Mouse (Mus musculus): ENCODE data around the gene Pfn1.

Pfn1 gene

DNA sequence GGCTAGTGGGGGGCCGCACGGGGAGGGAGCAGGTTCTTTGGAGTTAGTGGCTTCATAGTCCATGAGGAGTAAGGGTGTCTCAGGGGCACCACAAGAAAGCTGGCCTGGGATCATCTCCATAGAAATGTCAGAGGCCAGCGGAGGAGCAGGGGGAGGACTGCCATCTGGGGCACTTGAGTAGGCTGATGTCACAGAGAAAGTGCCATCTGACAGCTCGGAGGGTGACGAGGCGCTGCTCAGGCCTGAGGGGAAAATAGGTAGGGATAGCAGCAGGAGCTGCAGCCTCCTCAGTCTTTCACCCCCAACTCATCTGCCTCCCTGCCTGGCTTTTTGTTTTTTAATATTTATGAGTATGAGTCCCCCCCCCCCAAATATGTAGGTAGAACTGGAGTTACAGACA lies 19.6 kb upstream of the Pfn1 start:
- no peak for DNase-seq

DNA sequence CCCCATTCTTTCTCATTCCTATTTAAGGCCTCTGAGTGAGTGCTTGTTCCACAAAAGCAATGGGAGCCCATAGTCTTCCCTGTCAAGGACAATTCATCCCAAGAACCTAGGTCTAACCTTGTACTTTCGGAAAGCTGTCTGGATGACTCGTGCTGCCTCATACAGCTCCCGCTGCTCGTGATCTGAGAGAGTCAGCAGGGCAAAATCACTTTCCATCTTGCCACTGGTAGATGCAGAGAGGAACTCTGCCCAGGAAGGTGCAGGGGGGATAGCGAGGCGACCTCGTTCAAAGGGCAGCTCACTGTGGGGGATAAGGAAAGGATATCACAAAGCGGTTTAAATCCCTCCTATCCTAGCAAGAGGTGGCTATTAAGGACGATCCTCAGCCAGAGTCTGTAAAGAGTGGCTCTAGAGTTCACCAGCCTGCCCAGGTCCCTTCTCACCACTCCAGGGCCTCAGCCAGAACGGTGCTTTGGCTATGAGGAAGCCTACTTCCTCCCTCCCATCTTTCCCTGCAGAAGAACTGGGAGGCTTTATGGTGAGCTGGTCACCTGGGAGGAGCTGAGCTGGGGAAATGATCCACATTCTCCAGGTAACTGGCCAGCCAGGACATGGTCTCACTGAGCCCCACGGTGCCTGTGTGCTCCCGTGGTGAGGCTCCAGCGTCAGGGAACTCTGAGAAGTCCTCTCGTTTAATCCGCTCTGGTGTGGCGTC lies 17.0 kb upstream of the Pfn1 start:
- DNase-seq: no peak

DNA sequence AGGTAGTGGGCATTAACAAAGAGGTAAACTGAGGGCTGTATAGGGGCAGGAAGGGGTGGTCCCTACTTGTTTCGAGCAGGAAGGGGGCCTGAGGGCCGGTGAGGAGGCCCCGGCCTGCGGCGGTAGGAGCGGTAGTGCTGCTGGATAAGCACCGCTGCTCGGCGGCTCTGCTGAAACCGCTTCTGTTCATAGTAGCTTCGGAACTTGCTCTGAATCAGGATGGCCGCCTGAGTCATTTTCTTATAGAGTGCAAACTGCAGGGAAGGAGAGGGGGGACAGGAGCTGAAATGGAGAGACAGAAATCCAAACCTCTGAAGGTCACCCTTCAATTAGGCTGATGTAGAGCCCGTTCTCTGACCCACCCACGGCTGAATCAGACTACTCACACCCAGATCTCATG lies 16.0 kb upstream of the Pfn1 start:
- DNase-seq: no peak

DNA sequence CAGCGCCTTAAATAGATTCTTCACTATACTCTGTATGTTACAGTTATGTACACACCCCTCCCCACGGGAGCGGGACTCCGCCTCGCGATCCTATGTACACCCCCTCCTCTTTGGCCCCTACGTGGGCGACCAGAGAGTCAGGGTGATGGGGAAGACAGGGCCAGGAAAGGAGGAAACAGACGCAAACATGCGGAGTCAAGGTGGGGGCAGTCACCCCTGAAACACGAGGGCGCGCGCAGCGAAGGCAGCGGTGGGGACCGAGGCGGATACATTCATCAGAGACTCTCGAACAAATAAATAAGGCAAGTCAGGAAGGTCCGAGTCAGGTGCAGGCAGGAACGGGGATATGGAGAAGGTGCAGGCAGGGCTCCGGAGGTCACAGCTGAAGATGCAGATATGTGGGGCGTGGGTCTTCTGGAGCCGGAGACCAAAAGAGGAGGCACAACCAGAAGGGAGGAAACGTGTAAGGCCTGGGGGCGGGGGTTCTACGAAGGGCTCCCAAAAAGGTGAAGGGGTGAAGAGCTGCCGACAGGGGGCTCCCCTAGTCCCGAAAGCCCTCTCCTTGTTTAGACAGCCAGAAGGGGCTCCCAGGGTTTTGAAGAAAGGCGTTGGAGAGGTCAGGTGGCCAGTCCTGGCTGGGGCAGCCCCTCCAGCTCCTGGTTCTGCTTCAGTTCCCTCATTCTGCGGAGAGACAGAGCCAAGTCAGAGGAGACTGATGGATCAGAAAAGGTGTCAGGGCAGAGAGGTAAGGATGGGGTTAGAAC lies 15.3 kb upstream of the Pfn1 start:
- DNase-seq: peak; percentile 77 to 83

DNA sequence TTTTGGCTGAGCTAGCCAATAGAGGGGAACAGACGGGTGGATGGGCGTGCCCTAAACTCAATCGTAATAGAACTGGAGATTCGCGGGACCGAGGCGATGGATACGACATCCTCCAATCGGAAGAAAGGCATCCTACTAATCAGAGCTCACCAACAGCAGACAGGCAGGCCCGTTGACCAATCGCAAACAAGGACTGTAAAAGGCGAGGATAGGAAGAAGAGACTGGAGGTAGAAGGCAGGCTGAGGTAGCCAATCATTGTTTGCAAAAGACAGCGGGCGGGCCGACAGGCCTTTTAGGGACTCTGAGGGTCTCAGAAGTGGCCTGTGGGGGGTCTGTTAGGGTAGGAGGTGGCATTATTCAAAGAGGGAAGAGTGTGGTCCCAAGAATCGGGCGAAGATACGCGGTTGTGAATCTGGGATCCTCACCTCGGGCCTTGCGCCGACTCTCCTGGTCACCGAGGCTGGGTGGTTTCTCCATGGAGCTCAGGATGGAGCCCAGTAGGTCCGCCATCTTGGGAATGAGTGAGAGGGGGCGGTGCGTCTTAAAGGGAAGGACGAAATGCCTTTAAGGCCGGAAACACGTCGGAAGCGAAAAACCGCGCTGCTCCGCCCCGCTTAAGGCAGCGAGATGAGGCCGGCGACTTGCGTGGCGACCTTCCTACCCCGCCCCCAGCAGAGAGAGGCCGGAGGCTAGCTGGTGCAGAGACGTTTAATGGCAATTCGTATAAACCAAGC lies 14.5 kb upstream of the Pfn1 start, which contains the start of gene Spag7:
Spag7 (minus strand) TSS at position 646 of the 735 bp plus-strand sequence.
- DNase-seq: peak; percentile 99

DNA sequence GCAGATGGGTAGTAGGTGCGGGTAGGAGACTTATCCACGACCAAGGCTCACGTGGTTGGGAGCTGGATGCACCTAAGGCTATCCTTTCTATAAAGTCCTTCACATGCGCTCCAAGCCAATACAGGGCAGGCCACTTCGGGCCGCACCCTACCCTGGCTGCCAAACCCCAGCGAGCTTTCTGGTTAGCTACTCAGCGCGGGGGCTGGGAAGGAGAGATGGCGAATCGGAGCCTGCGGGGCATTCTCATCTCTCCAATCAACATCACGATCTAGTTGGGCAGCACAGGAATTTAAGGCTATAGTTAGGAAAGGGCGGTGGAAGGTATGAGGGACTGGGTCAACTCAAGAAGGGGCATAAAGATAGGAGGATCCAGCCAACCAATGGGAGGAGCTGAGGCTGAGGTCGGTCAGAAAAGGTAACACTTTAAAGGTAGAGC lies 13.9 kb upstream of the Pfn1 start:
- DNase-seq: no peak

DNA sequence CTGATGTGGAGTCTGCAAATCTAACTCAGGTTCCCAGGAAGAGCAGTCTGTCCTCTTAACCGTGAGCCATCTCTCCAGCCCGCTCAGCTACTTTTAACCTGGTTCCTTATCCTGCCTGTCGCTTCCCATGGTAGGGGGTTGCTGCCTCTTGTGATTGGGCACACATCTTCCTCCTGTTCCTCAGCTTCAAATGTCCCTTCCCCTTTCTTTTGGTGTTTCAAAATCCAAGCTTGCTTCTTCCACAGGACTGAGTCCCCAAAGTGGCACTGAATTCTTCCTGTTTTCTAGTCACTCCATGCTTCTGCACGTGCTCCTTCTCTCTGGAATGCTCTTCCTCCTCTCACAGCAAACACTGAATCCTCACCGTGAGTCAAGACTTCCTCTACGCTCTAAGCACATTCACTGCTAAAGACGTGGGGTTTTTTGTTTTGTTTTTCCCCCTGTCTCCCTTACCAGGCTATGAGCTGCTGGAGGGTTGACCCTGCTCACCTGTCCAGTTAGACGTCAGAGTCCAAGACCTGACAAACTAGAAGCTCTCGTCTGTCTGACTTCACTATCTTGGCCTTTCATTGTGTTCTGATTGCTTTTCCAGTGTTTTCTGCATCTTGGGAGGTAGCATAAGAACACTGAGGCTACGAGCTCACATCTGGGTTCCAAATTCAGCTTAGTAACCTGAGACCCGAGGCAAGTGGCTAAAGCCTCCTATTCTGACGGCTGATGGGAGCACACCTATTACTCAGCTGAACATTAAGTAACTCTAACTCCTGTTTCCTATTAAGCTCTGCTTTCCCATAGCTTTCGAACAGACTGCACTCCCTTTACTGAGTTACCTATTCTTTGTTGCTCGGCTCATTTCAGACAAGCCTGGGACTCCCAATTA lies 13.1 kb upstream of the Pfn1 start:
- DNase-seq: peak in 1 of 2 experiments; percentile 22

DNA sequence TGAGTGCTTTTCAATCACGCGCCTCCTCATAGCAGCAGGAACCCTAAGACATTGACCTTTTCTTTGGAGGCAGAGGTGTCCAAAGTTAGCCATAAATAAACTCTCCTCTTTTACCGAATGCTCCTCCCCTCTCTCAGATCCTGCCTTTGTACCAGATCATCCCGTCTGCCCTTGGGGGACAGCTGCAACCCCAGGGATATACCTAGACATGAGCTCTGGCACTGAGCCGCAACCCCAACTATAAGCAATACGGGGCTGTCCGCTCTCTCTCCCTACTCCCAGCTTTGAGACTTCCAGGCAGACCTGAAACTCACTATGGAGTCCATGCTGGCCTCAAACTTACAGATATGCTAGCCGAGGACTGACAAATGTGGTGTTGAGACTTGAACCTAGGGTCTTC lies 12.2 kb upstream of the Pfn1 start:
- DNase-seq: no peak

DNA sequence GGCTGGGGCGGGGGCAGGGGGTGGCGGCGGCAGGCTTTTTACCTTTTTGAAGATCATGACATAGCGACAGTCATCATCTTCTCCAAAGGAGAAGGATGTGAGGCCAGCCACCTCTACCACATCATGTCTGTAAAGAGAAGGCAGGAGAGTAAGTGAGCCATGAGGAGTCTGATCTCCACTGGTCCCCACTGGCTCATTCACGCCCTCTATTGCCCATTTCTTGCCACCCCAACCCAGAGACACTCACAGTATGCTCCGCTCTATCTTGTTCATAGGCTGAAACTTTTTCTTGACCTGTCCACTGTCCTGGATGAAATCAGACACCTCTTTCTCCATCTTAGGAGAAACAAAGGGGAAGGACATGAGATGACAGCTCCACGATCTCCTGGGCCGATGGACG lies 10.3 kb upstream of the Pfn1 start:
- DNase-seq: no peak

DNA sequence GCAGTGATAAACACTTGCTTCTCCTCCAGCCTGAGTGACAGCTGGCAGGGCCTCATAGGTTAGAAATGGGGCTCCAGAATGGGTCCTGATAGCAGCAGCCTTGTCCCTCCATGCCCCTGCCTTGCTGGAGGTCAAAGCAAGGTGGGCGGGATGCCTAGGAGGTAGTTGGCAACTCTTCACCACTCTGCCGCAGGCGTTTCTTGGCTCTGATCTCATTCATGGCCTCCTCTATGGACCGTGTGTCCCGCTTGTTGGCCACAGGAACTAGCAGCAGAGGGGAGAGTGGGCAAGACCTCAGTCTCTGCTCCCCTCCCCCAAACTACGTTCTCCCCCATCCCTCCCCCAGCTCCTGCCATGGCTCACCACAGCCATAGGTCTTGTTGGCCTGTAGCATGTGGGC lies 9.5 kb upstream of the Pfn1 start:
- no peak for DNase-seq

DNA sequence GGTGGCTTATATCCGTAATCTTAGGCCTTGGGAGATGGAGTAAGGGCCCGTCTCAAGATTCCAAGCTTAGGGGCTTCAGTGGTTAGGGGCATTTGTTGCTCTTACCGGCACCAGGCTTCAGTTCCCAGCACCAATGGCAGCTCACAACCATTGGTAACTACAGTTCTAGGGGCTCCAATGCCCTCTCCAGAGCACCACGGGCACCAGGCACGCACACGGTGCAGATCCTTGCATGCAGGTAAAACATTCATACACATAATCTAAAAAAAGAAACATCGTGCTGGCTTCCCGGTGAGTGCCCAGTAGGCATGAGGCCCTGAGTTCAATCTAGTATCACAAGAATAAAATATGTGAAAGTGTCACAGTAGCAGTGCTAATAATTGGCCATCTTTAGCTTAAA lies 8.7 kb upstream of the Pfn1 start:
- DNase-seq: no peak

DNA sequence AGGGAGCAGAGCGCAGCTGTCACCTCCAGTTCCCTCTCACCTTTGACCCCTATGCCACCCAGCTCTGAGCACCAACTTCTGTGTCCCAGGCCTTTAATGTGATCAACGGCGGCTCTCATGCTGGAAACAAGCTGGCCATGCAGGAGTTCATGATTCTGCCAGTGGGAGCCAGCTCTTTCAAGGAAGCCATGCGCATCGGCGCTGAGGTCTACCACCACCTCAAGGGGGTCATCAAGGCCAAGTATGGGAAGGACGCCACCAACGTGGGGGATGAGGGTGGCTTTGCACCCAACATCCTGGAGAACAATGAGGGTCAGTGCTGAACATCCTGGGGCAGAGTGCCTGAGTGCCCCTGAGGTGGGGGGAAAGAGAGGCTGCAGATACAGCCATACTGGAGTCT lies 6.1 kb upstream of the Pfn1 start:
- no peak for DNase-seq

DNA sequence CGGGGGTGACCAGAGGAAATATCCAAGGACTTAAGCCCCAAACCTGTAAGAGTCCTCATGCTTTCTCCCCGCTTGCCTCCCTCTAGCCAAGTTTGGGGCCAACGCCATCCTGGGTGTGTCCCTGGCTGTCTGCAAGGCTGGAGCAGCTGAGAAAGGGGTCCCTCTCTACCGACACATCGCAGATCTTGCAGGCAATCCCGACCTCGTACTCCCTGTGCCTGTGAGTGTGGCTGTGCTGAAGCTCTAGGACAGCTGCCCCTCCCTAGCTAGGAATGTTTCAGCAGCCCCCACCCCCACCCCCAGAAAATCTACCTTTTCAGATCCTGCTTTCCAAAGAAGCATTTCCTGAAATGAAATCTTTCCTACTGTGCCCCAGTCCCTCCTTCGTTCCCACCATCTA lies 4.5 kb upstream of the Pfn1 start:
- DNase-seq: no peak

DNA sequence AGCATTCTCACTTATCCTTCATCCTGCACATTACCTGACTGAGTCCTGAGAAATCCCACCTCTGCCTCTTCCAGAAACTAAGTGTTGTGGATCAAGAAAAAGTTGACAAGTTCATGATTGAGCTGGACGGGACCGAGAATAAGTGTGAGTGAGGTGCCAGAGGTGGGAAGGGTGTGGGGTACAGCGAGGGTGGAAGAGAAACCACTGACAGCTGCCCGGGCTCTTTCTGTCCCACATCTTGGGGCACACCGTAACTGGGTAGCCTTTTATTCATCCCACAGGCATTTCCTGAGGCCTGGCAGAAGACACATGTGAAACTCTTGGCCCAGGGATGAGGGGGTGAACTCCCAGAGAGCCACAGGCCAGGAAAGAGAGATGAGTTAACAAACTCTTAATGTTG lies 4.1 kb upstream of the Pfn1 start:
- no peak for DNase-seq

DNA sequence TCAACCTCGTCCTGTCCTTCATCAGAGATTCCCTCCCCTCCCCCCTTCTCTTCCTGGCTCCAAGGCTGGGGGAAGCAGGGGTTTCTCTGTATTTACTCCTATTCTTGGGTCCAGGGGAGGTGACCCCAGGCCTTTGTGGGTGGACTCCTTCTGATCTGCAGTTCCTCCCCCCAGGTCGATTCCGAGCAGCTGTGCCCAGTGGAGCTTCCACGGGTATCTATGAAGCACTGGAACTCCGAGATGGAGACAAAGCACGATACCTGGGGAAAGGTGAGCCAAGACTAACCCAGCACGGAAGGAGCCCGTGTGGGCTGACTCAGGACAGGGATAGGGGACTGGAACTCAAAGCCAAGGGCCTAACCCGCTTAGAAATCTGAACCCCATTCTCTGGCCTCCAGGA lies 3.5 kb upstream of the Pfn1 start:
- no peak for DNase-seq

DNA sequence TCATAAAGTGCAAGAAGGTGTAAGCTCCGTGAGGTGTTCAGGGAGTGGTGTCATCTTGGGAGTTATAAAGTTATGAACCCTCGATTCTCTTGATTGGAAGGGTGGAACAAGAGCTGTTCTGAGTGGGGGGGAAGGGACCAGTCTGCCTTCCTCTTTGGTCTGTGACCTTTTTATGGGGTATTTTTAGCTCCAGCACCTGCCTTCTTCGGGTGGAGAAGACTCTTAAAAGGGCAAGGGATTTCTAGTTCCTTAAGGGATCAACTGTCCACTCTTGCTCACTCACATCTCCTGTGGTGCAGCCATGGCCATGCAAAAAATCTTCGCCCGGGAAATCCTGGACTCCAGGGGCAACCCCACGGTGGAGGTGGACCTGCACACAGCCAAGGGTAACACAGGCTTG lies 3.1 kb upstream of the Pfn1 start:
- DNase-seq: no peak

DNA sequence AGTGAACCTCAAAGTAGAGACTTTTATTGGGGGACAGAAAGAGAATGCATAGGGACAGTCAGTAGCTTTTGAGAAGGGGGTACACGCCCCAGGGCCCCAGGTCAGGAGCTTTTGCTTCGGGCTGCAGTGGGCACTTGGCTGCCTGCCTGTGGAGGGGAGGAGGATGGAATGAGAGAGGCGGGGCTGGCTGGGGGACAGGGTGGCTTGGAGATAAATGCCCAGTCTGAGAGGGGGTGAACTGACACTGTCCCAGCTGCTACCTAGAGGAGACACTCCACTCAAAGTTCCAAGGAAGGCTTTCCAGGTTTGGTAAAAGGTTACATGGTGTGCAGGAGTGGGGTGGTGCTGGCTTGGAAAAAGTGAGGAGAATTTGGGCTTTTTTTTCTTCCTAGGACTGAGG lies 2.5 kb upstream of the Pfn1 start, which contains the start of gene Eno3:
Eno3 (plus strand) TSS at position 239 of the 400 bp plus-strand sequence.
- DNase-seq: no peak

DNA sequence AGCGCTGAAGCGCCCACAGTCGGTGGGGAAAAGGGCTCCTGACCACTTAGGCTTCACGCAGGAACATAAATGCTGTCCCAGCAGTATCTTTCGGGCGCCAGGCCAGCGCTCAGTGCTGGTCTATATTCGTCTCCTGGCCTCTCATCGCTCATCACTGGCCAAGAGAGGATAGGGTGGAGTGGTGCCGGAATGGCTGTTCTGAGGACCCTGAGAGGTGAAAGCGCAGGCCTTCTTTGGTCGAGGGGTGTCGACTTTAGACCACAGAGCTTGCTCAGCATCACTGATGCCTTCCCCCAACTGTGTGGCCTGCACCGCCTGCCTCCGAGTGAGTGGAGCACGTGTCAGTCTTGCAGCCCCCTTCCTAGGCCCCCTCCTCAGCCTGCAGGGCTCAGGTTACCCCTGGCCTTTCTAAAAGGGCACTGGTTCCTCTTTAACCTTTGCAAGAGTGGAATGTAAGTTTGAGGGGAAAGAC lies 2.0 kb upstream of the Pfn1 start:
- no peak for DNase-seq

DNA sequence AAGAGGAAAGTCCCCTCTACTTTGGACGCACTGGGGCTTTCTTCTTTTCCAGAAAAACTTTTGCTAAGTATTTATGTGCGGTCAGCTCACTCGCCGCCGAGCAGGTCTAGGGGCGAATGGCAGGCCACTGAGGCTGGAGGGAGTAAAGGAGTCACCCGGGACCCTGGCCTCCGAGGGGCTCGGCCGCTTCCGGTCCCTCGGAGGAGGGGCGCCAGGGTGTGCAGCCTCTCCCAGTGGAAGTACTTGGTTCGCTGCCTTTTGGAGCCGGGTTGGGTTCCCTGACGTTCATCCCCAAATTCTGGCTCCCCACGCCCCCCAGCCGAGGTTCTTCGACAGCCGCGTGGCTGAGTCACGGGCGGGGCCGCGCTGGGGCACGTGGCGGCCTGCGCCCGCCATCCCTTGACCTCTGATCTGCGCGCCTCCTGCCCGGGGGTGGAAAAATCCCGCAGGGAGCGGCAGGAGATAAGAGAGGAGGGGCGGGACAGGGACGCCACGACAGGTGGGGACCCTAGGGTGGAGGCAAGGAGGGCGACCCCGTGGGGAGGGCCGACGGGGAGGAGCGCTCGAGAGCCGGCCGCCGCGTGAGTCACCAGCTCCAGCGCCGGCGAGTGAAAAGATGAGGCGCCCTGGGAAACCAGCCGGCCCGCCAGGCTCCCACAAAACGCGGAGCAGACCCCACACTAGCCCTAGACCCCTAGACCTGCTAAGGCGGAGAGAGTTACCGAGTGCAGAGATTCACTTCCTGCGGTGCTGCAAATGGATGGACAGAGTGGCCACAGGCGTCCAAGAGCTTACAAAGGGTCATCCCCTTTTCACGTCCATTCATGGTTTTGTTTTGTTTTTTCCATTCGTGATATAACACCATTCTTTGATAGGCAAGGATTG lies 1.4 kb upstream of the Pfn1 start:
- DNase-seq: peak; percentile 64 to 70

DNA sequence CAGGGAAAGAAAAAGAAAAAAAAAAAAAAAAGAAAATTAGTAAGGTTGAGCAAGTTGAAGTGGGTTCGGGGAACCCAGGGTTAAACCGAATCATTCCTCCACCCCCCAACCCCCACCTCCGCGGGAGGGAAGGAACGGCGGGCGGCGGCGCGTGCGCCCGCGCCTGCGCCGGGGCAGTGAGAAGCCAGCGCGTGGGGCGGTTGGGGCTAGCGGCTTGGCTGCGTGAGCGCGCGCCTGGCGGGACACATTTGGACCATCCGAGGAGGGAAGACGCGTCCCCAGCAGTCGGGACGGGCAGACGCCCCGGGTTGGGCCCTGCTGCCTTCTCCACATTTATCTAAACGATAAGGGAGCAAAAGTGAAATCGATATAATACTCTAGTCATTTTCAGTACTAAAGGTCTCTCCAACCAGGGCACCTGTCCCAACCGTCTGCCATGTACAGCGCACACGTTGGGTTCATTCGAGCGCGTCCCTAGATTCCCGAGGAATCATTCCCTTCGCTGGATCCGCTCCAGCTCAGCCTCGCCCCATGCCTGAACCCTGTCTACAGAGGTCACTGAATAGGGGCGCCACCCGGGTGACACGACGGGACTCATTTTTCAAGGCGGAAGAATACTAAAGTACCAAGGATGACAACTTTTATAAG lies 603 bp upstream of the Pfn1 start:
- peak; percentile 82 to 85 for DNase-seq
